Mouse (Mus musculus): Measurements from ENCODE around the gene Osbpl8.

GRCm38 (mm10) chr10:111214696-111215095 lies 50.1 kb downstream of the Osbpl8 start:
- TF ChIP-seq CTCF (IDR thresholded peaks at IDR 0.05; ENCODE audit: low read depth) (no peak), EP300 (IDR thresholded peaks at IDR 0.05; ENCODE audit: low read depth) (no peak)
